Mouse (Mus musculus) lung, embryonic 14.5 days (tissue): Measurements from ENCODE around the gene Stradb. TPM values are rescaled to one million over a fixed set of nuclear protein-coding genes. Genes with fewer than 3 reads are reported as not detected.

Experiments used
- ATAC-seq: fragments of 200-750 bp; cut with Nextera tagmentation; 2 replicates; pipeline ENCODE4 v1.8.0; 2017; ENCODE audit warnings: mild to moderate bottlenecking, moderate TSS enrichment, moderate library complexity; ENCODE audit not compliant: insufficient read depth
- DNase-seq: peaks from one replicate; pipeline ENCODE4 v3.0.0-alpha.2; 2015
- H3K27ac ChIP-seq: fragments of 300-500 bp; sonication (generic); 2 replicates; pipeline ENCODE4 v1.5.1; 2014; ENCODE audit warnings: low read depth, mild to moderate bottlenecking, moderate library complexity
- H3K27me3 ChIP-seq: fragments of 300-500 bp; sonication (generic); 2 replicates; pipeline ENCODE4 v1.6.1; 2014; ENCODE audit warnings: low read length, control low read depth; ENCODE audit not compliant: insufficient read depth
- H3K36me3 ChIP-seq: fragments of 300-500 bp; sonication (generic); 2 replicates; pipeline ENCODE4 v1.6.1; 2014; ENCODE audit warnings: control low read depth; ENCODE audit not compliant: insufficient read depth
- H3K4me1 ChIP-seq: fragments of 300-500 bp; sonication (generic); 2 replicates; pipeline ENCODE4 v1.6.1; 2014; ENCODE audit warnings: antibody characterized with exemption, control low read depth; ENCODE audit not compliant: insufficient read depth
- H3K4me2 ChIP-seq: fragments of 300-500 bp; sonication (generic); 2 replicates; pipeline ENCODE4 v1.6.1; 2014; ENCODE audit warnings: mild to moderate bottlenecking
- H3K4me3 ChIP-seq: fragments of 300-500 bp; sonication (generic); 2 replicates; pipeline ENCODE4 v1.5.1; 2014; ENCODE audit warnings: low read depth, low read length
- H3K9ac ChIP-seq: fragments of 300-500 bp; sonication (generic); 2 replicates; pipeline ENCODE4 v1.6.1; 2014
- H3K9me3 ChIP-seq: fragments of 300-500 bp; sonication (generic); 2 replicates; pipeline ENCODE4 v1.6.1; 2016; ENCODE audit warnings: low read depth, low read length, control low read depth
- CTCF ChIP-seq: IDR thresholded peaks from 2 replicates; pipeline ENCODE4 v1.5.1; 2016; ENCODE audit warnings: antibody characterized with exemption, low read depth
- WGBS: fragments of 180-500 bp; shearing (Covaris S2); extraction: QIAGEN DNeasy Blood & Tissue Kit; methylation state at CpG from one replicate; pipeline ENCODE4 v1.1.7; 2014; 5-methylcytosine and 5-hydroxymethylcytosine counted together
- polyA plus RNA-seq: library from polyadenylated mRNA; unstranded; fragments of >200 nt; fragmentation: Nextera tagmentation; extraction: Ambion mirVana; gene quantifications from 2 replicates; pipeline ENCODE4 v1.2.1, GENCODE M21; 2014

Stradb gene
- polyA plus RNA-seq, 1 experiment from 2014 or later, result 25.9 TPM

DNA sequence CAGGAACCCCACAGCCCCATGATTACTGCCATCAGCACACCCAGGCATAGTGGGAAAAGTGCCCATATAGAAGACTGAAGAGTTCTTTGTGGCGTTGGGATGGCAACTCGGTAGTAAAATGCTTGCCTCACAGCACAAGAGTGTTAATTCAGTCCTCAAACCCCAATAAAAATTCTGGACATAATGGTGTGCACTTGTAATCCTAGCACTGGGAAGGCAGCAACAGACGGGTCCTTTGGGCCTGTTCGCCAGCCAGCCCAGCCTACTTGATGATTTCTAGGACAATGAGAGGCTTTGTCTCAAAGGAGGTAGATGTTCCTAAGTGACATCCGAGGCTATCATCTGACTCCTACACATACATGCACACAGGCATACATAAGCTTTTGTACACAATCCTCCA, 64.4 kb downstream of the Stradb start:
- H3K4me1 ChIP-seq, result no peaks in the 10 kb centered on the region
- DNase-seq, result no peak
- TF ChIP-seq CTCF, result no peak
- no peak overlapping the region for H3K9ac ChIP-seq
- H3K4me3 ChIP-seq, result no peak overlapping the region
- no peaks in the 10 kb centered on the region for H3K9me3 ChIP-seq
- no peaks in the 10 kb centered on the region for H3K27me3 ChIP-seq
- no peaks in the 10 kb centered on the region for H3K36me3 ChIP-seq
- no peak overlapping the region for H3K4me2 ChIP-seq
- ATAC-seq, result no peak
- 81% methylated on average over 5 of the region's 5 CpGs for WGBS
- H3K27ac ChIP-seq, result no peak overlapping the region

Other genes with a start within 250 kb of the Stradb start
- 48.9 and 50.4 TPM in 2 replicates for gene Casp8, start 178.1 kb upstream of the Stradb start, polyA plus RNA-seq
- 15.4 and 16.6 TPM in 2 replicates for gene Trak2, start 92 bp upstream of the Stradb start, polyA plus RNA-seq
- not detected in 2 replicates for gene C2cd6, start 121.4 kb downstream of the Stradb start, polyA plus RNA-seq
- 43.3 and 45.7 TPM in 2 replicates for gene Tmem237, start 146.9 kb downstream of the Stradb start, polyA plus RNA-seq
- 0.09 and 0.11 TPM in 2 replicates for gene Mpp4, start 189.9 kb downstream of the Stradb start, polyA plus RNA-seq